Mouse (Mus musculus) liver, adult 2 months (tissue): ENCODE data around the gene Cd84.

Experiments
- CTCF ChIP-seq: fragments of 200-500 bp; IDR thresholded peaks from 2 replicates; pipeline ENCODE4 v1.5.1; 2011; ENCODE audit warnings: low read depth, low read length, control low read depth
- POLR2A ChIP-seq: fragments of 200-500 bp; IDR thresholded peaks from 2 replicates; pipeline ENCODE4 v1.6.1; 2011; ENCODE audit warnings: low read length, control low read depth; ENCODE audit not compliant: insufficient read depth; ENCODE audit errors: extremely low read depth

GRCm38 (mm10) chr1:171845035-171845754 is 5.7 kb downstream of the Cd84 start:
- TF ChIP-seq POLR2A (no peak), CTCF (no peak)
